Mouse (Mus musculus) kidney, embryonic 14.5 days (tissue): ENCODE results near the gene 4921507P07Rik. TPM values are rescaled to one million over a fixed set of nuclear protein-coding genes. Genes with fewer than 3 reads are reported as not detected.
"Not testable (repeated sequence)": the region's sequence is repeated elsewhere in the genome, so short reads cannot be mapped to it uniquely, and the experiment has no call there.

ENCODE experiments used
- ATAC-seq: fragments of 200-750 bp; cut with Nextera tagmentation; 2 replicates; pipeline ENCODE4 v1.8.0; 2017; ENCODE audit warnings: moderate number of reproducible peaks, mild to moderate bottlenecking, moderate TSS enrichment, moderate library complexity; ENCODE audit not compliant: low FRiP score, low TSS enrichment
- H3K27ac ChIP-seq: fragments of 300-500 bp; sonication (generic); 2 replicates; pipeline ENCODE4 v1.5.1; 2014; ENCODE audit warnings: low read depth, mild to moderate bottlenecking, low read length, moderate library complexity, mixed read lengths
- H3K27me3 ChIP-seq: fragments of 300-500 bp; sonication (generic); 2 replicates; pipeline ENCODE4 v1.6.1; 2014; ENCODE audit warnings: mild to moderate bottlenecking, low read length; ENCODE audit not compliant: control insufficient read depth, insufficient read depth
- H3K36me3 ChIP-seq: fragments of 300-500 bp; sonication (generic); 2 replicates; pipeline ENCODE4 v1.6.1; 2014; ENCODE audit warnings: low read length, mixed read lengths; ENCODE audit not compliant: control insufficient read depth, insufficient read depth
- H3K4me1 ChIP-seq: fragments of 300-500 bp; sonication (generic); 2 replicates; pipeline ENCODE4 v1.6.1; 2014; ENCODE audit warnings: low read length, mixed read lengths; ENCODE audit not compliant: control insufficient read depth, insufficient read depth
- H3K4me2 ChIP-seq: fragments of 300-500 bp; sonication (generic); replicated peaks from 2 replicates; pipeline ENCODE4 v1.6.1; 2014; ENCODE audit warnings: low read depth, mild to moderate bottlenecking, low read length
- H3K4me3 ChIP-seq: fragments of 300-500 bp; sonication (generic); 2 replicates; pipeline ENCODE4 v1.5.1; 2014; ENCODE audit warnings: mild to moderate bottlenecking, low read length
- H3K9ac ChIP-seq: fragments of 300-500 bp; sonication (generic); 2 replicates; pipeline ENCODE4 v1.6.1; 2014; ENCODE audit warnings: low read depth, mild to moderate bottlenecking, low read length, moderate library complexity
- H3K9me3 ChIP-seq: fragments of 300-500 bp; sonication (generic); 2 replicates; pipeline ENCODE4 v1.6.1; 2016; ENCODE audit warnings: low read length; ENCODE audit not compliant: control insufficient read depth
- WGBS: fragments of 180-500 bp; shearing (Covaris S2); extraction: QIAGEN DNeasy Blood & Tissue Kit; methylation state at CpG from one replicate; pipeline ENCODE4 v1.1.7; 2014; 5-methylcytosine and 5-hydroxymethylcytosine counted together
- polyA plus RNA-seq: library from polyadenylated mRNA; unstranded; fragments of >200 nt; fragmentation: Nextera tagmentation; extraction: Ambion mirVana; gene quantifications from 2 replicates; pipeline ENCODE4 v1.2.1, GENCODE M21; 2014

4921507P07Rik gene
- 1.3 and 1.4 TPM in 2 replicates for polyA plus RNA-seq

- H3K9me3 ChIP-seq = peaks cover 6% of the 10 kb centered on the region; the same call in 1 of the 2 replicates
- peak within 1 kb of the TSS; percentile 64 for H3K4me3 ChIP-seq
- peak within 1 kb of the TSS; percentile 98 for H3K4me2 ChIP-seq
- H3K36me3 ChIP-seq = no peaks in the 10 kb centered on the region
- H3K27ac ChIP-seq = no peak within 1 kb of the TSS; the same call in 1 of the 2 replicates
- under 1% methylated on average over 62 of the region's 62 CpGs for WGBS
- peak within 1 kb of the TSS; percentile 71 for H3K9ac ChIP-seq
- ATAC-seq = peak; percentile 98
- H3K4me1 ChIP-seq = peaks cover 15% of the 10 kb centered on the region; the same call in 1 of the 2 replicates
- H3K27me3 ChIP-seq = 0 out of 2 replicates have a peak, but pooled peaks cover 3% of the 10 kb centered on the region
Observed at GRCm38 (mm10) chr6:50596301-50597211, at the start of gene 4921507P07Rik. Gene 4921507P07Rik (minus strand): TSS chr6:50596632.

DNA sequence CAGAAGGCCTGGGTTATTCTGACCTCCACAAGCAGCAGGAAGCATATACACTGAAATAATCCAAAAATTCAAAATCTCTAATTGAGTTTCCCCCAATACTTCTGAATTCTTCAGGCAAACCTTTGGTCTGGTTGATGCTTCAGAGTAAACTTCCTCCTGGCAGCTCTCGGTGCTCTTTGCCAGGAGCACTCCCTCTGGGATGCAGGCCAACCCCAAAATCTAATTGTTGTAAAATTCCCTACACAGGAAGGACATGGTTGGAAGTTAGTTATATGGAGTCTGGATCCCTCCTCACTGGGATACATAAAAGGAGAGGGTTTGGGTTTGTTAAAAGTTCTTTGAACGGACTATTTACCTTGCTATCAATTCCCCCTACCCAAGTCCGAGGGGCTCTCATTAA, 48.3 kb upstream of the 4921507P07Rik start:
- H3K9me3 ChIP-seq = no peaks in the 10 kb centered on the region
- H3K4me1 ChIP-seq = peaks cover 12% of the 10 kb centered on the region; the same call in 1 of the 2 replicates
- 58% methylated on average over 3 of the region's 3 CpGs for WGBS
- no peak overlapping the region for H3K4me2 ChIP-seq
- H3K27me3 ChIP-seq = no peaks in the 10 kb centered on the region
- H3K4me3 ChIP-seq = no peak overlapping the region
- H3K27ac ChIP-seq = no peak overlapping the region
- H3K36me3 ChIP-seq = no peaks in the 10 kb centered on the region
- ATAC-seq = no peak
- H3K9ac ChIP-seq = no peak overlapping the region

GRCm38 (mm10) chr6:50641898-50642297, 45.5 kb upstream of the 4921507P07Rik start:
- WGBS = 48% methylated on average over 5 of the region's 5 CpGs
- Histone ChIP-seq H3K9me3 (no peaks in the 10 kb centered on the region), H3K36me3 (no peaks in the 10 kb centered on the region), H3K4me3 (no peak overlapping the region), H3K27me3 (no peaks in the 10 kb centered on the region), H3K9ac (no peak overlapping the region), H3K4me2 (no peak overlapping the region), H3K27ac (no peak overlapping the region), H3K4me1 (peaks cover 9% of the 10 kb centered on the region; the same call in 1 of the 2 replicates)
- ATAC-seq = no peak

DNA sequence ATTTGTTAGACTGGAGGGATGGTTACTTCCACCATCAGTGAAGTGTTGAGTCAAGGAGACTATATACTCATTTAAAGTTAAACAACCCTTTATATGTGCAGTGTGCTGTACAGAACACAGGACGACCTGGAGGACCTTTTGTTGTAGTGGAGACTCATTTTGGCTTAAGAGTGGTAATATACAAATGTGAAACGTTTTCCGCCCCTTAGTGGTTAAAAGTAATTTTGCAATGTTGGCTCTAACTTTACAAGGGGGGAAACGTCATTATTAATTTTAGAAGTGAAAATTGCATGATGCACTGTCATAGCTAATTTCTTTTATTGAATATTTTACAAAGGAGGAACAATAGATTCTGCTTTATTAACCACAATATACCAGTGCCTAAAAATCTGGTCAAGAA, 43.9 kb upstream of the 4921507P07Rik start:
- no peak overlapping the region for H3K27ac ChIP-seq
- H3K9ac ChIP-seq = no peak overlapping the region
- no peaks in the 10 kb centered on the region for H3K9me3 ChIP-seq
- no peaks in the 10 kb centered on the region for H3K27me3 ChIP-seq
- no peaks in the 10 kb centered on the region for H3K36me3 ChIP-seq
- H3K4me3 ChIP-seq = no peak overlapping the region
- WGBS = 80% methylated on average over 4 of the region's 4 CpGs
- H3K4me2 ChIP-seq = no peak overlapping the region
- peaks cover 9% of the 10 kb centered on the region; the same call in 1 of the 2 replicates for H3K4me1 ChIP-seq
- no peak for ATAC-seq

DNA sequence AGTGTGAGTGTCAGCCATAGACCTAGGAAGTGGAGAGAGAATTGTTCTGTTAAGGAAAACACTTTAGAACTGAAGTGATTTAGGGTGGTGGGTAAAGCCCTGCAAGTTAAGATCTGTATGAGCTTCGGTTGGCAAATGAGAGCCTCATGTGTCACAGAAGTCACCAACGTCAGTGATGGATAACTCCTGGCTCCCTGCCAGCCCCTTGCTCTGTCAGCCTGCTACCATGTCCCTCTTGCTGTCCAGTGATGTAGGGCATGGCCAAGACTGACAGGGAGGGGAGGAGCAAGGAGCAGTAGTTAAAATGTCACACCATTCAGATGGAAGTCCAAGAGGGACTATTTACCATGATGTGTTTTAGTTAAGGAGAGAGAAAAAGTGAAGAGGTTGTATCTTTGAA, 43.2 kb upstream of the 4921507P07Rik start:
- no peaks in the 10 kb centered on the region for H3K27me3 ChIP-seq
- H3K36me3 ChIP-seq = no peaks in the 10 kb centered on the region
- peaks cover 9% of the 10 kb centered on the region; the same call in 1 of the 2 replicates for H3K4me1 ChIP-seq
- no peak overlapping the region for H3K4me3 ChIP-seq
- H3K4me2 ChIP-seq = no peak overlapping the region
- WGBS = 16% methylated on average over 2 of the region's 2 CpGs
- H3K9ac ChIP-seq = no peak overlapping the region
- no peak for ATAC-seq
- H3K9me3 ChIP-seq = no peaks in the 10 kb centered on the region
- H3K27ac ChIP-seq = no peak overlapping the region

DNA sequence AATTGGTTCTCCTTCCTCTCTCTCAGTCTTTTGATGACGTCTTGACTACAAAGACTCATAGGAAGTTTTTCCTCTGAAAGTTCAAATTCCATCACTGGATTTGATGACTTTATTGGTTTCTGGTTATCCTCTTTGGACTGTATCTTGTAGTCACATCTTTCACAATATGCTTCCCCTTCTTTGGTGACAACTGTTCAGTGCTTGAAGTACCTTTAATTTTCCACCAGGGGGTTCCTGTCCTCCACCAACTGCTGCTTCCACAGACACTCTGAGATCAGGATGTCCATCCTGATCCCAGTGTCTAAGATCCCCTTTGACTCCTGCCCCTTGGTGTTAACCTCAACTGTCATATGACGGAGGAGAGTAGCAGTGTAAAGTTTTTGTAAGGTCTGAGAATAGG, 29.7 kb upstream of the 4921507P07Rik start:
- H3K4me2 ChIP-seq, H3K9ac ChIP-seq, H3K4me1 ChIP-seq, ATAC-seq, H3K4me3 ChIP-seq, H3K27me3 ChIP-seq, H3K9me3 ChIP-seq, H3K36me3 ChIP-seq, H3K27ac ChIP-seq: not testable (repeated sequence)
- WGBS = 67% methylated on average over 2 of the region's 2 CpGs

- ATAC-seq, H3K27me3 ChIP-seq, H3K9me3 ChIP-seq, H3K36me3 ChIP-seq, H3K4me3 ChIP-seq, H3K4me2 ChIP-seq, H3K4me1 ChIP-seq, H3K27ac ChIP-seq, H3K9ac ChIP-seq: not testable (repeated sequence)
- whole genome bisulfite sequencing = 74% methylated on average over 1 of the region's 1 CpGs
Observed at GRCm38 (mm10) chr6:50618273-50618672, 21.8 kb upstream of the 4921507P07Rik start.

GRCm38 (mm10) chr6:50601620-50602019, 5.2 kb upstream of the 4921507P07Rik start:
- WGBS = 36% methylated on average over 4 of the region's 4 CpGs
- Histone ChIP-seq H3K27ac (no peak overlapping the region), H3K36me3 (no peaks in the 10 kb centered on the region), H3K4me2 (no peak overlapping the region), H3K27me3 (no peaks in the 10 kb centered on the region), H3K9me3 (no peaks in the 10 kb centered on the region), H3K9ac (no peak overlapping the region), H3K4me1 (peaks cover 10% of the 10 kb centered on the region; the same call in 1 of the 2 replicates), H3K4me3 (no peak overlapping the region)
- ATAC-seq = no peak

- H3K4me3 ChIP-seq = no peak overlapping the region
- peaks cover 15% of the 10 kb centered on the region; the same call in 1 of the 2 replicates for H3K4me1 ChIP-seq
- no peak overlapping the region; the same call in 1 of the 2 replicates for H3K27ac ChIP-seq
- WGBS = 53% methylated on average over 5 of the region's 5 CpGs
- H3K4me2 ChIP-seq = no peak overlapping the region
- H3K36me3 ChIP-seq = no peaks in the 10 kb centered on the region
- no peak for ATAC-seq
- H3K9me3 ChIP-seq = peaks cover 6% of the 10 kb centered on the region; the same call in 1 of the 2 replicates
- no peak overlapping the region for H3K9ac ChIP-seq
- 0 out of 2 replicates have a peak, but pooled peaks cover 3% of the 10 kb centered on the region for H3K27me3 ChIP-seq
Observed at GRCm38 (mm10) chr6:50598560-50598959, 2.1 kb upstream of the 4921507P07Rik start.
